Mouse (Mus musculus) neural tube, embryonic 14.5 days (tissue): ENCODE measurements around the gene Aff1. TPM values are rescaled to one million over a fixed set of nuclear protein-coding genes. Genes with fewer than 3 reads are reported as not detected.

Source experiments
- ATAC-seq: fragments of 200-750 bp; cut with Nextera tagmentation; 2 replicates; pipeline ENCODE4 v1.8.0; 2017; ENCODE audit warnings: low read depth, mild to moderate bottlenecking, moderate TSS enrichment, moderate library complexity
- H3K27ac ChIP-seq: fragments of 300-500 bp; sonication (generic); 2 replicates; pipeline ENCODE4 v1.5.1; 2014; ENCODE audit warnings: low read depth, mild to moderate bottlenecking, control low read depth, low read length, moderate library complexity, mixed read lengths
- H3K27me3 ChIP-seq: fragments of 300-500 bp; sonication (generic); 2 replicates; pipeline ENCODE4 v1.6.1; 2014; ENCODE audit warnings: low read length; ENCODE audit not compliant: control insufficient read depth, insufficient read depth
- H3K36me3 ChIP-seq: fragments of 300-500 bp; sonication (generic); 2 replicates; pipeline ENCODE4 v1.6.1; 2014; ENCODE audit warnings: low read length, mixed read lengths; ENCODE audit not compliant: control insufficient read depth, insufficient read depth
- H3K4me1 ChIP-seq: fragments of 300-500 bp; sonication (generic); 2 replicates; pipeline ENCODE4 v1.6.1; 2014; ENCODE audit warnings: low read length; ENCODE audit not compliant: control insufficient read depth, insufficient read depth
- H3K4me2 ChIP-seq: fragments of 300-500 bp; sonication (generic); 2 replicates; pipeline ENCODE4 v1.6.1; 2014; ENCODE audit warnings: mild to moderate bottlenecking, low read depth, low read length, control low read depth
- H3K4me3 ChIP-seq: fragments of 300-500 bp; sonication (generic); 2 replicates; pipeline ENCODE4 v1.5.1; 2014; ENCODE audit warnings: low read depth, low read length, control low read depth, mixed read lengths
- H3K9ac ChIP-seq: fragments of 300-500 bp; sonication (generic); replicated peaks from 2 replicates; pipeline ENCODE4 v1.6.1; 2014; ENCODE audit warnings: low read depth, mild to moderate bottlenecking, control low read depth, low read length, mixed read lengths
- H3K9me3 ChIP-seq: fragments of 300-500 bp; sonication (generic); 2 replicates; pipeline ENCODE4 v1.6.1; 2016; ENCODE audit warnings: low read length; ENCODE audit not compliant: control insufficient read depth
- WGBS: fragments of 180-500 bp; shearing (Covaris S2); extraction: QIAGEN DNeasy Blood & Tissue Kit; methylation state at CpG from one replicate; pipeline ENCODE4 v1.1.7; 2014; 5-methylcytosine and 5-hydroxymethylcytosine counted together
- polyA plus RNA-seq: library from polyadenylated mRNA; unstranded; fragments of >200 nt; fragmentation: Nextera tagmentation; extraction: Ambion mirVana; gene quantifications from 2 replicates; pipeline ENCODE4 v1.2.1, GENCODE M21; 2014

The Aff1 gene
- polyA plus RNA-seq, 1 experiment from 2014 or later = 2.1 TPM

DNA sequence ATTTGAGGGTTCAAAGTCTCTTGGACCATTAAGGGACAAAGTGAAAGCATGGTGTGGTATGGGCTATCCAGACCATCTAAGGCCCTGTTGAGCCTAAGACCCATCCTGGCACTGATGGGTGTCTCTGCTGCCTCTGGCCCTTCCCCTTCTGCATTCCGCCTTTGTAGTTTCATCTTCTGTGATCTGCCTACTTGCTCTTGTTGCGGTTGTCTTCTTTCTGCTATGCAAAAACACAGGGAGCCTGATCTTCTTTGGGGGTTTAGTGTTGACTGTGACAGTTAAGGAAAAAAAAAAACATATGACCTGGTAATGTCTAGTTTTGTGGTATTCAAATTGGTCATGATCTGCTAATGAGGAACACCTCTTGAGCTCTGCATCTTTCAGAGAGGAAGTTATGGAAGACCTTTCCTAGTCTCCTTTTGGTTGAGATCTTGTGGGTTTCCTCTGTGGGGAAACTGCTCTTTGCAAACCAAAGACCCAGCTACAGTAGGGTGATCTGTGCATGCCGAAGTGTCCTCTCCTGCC, 54.4 kb downstream of the Aff1 start:
- 97% methylated on average over 3 of the region's 3 CpGs for WGBS
- H3K9me3 ChIP-seq = no peaks in the 10 kb centered on the region
- H3K36me3 ChIP-seq = no peaks in the 10 kb centered on the region
- H3K9ac ChIP-seq = no peak overlapping the region
- H3K27me3 ChIP-seq = no peaks in the 10 kb centered on the region
- no peaks in the 10 kb centered on the region for H3K4me1 ChIP-seq
- no peak overlapping the region for H3K4me2 ChIP-seq
- no peak overlapping the region for H3K4me3 ChIP-seq
- H3K27ac ChIP-seq = no peak overlapping the region
- no peak for ATAC-seq

DNA sequence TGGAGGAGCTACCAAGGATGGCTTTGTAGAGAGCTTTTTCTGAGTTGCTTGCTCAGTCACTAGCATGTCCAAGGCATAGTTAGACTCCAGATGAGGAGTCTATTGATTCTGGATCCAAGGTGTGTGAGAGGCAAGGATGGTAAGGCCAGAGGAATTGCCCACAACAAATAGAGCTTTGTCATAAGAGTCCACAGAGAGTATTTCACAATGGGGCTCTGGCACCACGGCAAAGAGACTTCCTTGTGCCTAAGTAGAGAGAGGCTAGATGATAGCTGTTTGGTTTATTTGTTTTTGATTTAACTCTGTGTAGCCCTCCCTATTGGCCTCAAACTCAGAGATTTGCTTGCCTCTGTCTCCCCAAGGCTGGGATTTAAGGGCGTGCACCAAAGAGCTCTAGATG, 54.9 kb downstream of the Aff1 start:
- Histone ChIP-seq H3K4me2 (no peak overlapping the region), H3K9ac (no peak overlapping the region), H3K27me3 (no peaks in the 10 kb centered on the region), H3K4me3 (no peak overlapping the region), H3K36me3 (no peaks in the 10 kb centered on the region), H3K9me3 (no peaks in the 10 kb centered on the region), H3K4me1 (no peaks in the 10 kb centered on the region), H3K27ac (no peak overlapping the region)
- no peak for ATAC-seq
- 95% methylated on average over 2 of the region's 2 CpGs for WGBS

DNA sequence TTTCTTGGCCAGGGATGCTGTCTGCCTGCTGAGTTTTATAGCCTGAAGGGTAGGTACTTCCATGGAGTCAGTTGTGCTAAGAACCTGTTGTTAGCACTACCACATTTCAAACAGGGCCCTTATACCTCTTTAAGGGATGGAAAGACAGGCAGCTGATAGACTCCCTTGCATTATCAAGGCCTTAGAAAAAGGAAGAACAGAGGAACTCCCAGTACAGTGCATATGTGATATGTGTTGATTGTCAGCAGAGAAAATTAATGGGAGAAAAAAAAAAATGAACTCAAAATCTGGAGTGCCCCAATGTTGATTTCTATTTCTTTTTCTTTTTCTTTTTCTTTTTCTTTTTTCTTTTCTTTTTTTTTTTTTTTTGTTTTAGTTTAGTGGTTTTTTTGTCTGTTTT, 56.2 kb downstream of the Aff1 start:
- Histone ChIP-seq H3K4me1 (no peaks in the 10 kb centered on the region), H3K4me3 (no peak overlapping the region), H3K27me3 (no peaks in the 10 kb centered on the region), H3K4me2 (no peak overlapping the region), H3K27ac (no peak overlapping the region), H3K9me3 (no peaks in the 10 kb centered on the region), H3K36me3 (no peaks in the 10 kb centered on the region), H3K9ac (no peak overlapping the region)
- no peak for ATAC-seq

DNA sequence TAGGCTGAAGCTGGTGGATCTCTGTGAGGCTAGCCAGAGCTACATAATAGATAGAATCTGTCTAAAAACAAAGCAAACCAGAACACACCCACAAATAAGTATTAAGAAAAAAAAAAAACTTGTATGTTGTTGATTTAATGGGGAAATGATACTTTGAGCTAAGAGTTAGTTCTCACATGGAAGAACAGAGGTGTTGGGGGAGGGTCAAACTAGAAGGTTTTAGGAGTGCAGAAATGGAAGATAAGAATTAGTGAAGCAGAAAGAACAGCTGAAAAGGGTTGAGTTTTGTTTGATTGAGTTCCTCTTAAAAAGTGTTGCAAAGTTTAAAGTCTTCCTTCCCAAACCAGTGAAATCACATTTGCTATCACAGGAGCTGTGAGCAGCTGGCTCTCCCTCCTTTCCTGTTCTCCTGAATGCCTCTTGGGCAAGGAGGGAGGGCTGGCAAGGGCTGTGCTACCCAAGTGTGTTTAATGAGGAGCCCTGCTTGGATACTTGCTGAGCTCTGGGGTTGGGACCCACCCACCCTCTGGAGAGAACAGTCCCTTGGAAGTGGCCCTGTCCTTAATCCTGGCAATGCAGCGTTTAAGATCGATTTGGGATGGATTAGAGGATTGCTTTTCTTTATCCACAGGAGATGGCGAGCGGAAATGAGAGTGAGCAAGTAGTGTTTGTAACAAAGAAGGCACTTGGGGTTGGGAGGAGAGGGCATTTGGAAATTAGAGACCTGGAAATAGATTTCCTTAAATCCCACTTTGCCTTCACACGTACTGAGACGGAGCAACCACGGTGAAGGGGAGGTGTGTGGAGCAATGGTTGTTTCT, 57.5 kb downstream of the Aff1 start:
- ATAC-seq = no peak
- WGBS = 53% methylated on average over 7 of the region's 7 CpGs
- no peak overlapping the region for H3K4me3 ChIP-seq

DNA sequence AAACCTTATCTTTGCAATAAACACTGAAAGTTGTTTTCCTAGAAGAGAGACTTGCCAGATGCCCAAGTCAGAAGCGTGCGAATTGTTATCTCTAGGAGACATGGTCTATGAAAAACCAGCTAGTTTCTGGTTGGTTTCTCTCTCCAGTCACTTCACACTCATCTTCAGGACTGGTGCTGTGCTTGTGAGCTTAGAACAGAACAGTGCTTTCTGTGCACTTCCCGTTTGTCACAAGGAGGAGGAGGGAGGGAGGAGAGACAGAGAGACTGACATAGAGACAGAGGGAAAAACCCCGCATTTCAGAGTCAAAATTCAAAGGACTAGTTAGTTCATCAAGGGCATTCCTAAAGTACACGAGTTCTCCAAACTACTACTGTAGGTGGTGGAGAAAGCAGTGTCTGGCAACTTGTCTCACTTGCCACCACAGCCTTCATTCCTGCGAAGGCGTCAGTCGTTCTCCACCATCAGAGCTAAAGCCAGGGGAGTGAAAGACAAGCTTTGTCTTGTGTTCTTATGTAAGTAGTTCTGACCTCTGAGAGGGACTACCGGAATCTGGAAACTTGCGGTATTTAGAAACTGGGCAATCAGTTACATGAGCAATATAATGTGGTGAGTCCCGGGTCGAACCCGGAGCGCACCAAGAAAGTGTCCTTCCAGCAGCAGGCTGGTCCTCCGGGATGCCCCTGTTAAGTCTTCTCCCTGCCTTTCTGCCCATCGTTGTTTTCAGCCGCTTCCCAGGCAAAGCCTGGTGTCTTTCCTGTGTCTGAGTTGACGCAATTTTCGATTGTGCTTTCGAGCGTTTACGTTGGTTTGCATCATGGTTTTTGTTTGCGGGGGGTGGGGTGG, 60.7 kb downstream of the Aff1 start:
- peak overlapping the region; percentile 84; the same call in 1 of the 2 replicates for H3K27ac ChIP-seq
- H3K36me3 ChIP-seq = no peaks in the 10 kb centered on the region
- H3K4me1 ChIP-seq = no peaks in the 10 kb centered on the region
- 6% methylated on average over 23 of the region's 23 CpGs for WGBS
- H3K9ac ChIP-seq = peak overlapping the region; percentile 69
- H3K9me3 ChIP-seq = no peaks in the 10 kb centered on the region
- ATAC-seq = no peak
- H3K27me3 ChIP-seq = 0 out of 2 replicates have a peak, but pooled peaks cover 2% of the 10 kb centered on the region
- H3K4me3 ChIP-seq = peak overlapping the region; percentile 66
- H3K4me2 ChIP-seq = peak overlapping the region; percentile 63

More for the DNA sequence above, 57.5 kb downstream of the Aff1 start:
- Histone ChIP-seq H3K9ac (no peak overlapping the region), H3K4me2 (no peak overlapping the region), H3K9me3 (no peaks in the 10 kb centered on the region), H3K27me3 (no peaks in the 10 kb centered on the region), H3K36me3 (no peaks in the 10 kb centered on the region), H3K27ac (no peak overlapping the region), H3K4me1 (no peaks in the 10 kb centered on the region)

DNA sequence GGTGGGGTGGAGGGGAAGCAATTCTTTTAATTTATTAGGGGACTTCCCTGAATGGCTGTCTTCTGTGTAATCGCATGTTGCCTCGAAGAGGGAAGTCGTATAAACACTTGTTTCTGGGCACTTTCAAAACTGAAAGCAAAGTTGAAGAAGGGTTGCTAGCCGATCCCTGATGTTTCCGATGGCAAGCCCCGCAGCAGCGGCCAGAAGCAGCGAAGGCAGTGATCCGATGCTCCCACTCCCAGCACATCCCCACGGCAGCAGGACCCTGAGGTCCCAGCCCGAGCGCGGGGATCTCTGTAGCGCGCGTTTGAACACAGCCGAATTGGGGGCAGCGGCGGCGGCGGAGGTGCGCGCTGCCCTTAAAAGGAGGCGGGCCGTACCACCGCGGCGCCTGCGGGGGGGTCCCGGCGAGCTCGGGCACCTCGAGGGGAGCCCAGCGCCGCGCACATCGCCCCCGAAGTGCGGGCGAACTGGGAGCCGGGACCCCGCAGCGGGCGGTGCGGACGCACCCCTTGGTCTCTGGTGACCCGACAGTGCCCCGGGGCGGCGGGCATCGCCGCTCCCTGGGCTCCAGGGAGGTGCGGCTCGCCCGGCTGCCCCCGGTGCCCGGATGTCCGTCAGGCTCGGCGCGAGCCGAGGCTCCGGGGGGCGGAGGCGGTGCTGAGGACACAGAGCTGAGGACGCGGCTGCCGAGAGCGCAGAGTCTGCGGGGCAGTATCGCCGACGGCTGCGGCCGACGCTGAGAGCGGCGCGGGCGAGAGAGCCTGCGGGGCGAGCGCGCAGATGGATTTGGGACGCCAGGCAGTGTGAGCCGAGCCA, 61.5 kb downstream of the Aff1 start:
- peak overlapping the region; percentile 84 for H3K27ac ChIP-seq
- H3K4me1 ChIP-seq = no peaks in the 10 kb centered on the region
- no peaks in the 10 kb centered on the region for H3K9me3 ChIP-seq
- H3K27me3 ChIP-seq = 0 out of 2 replicates have a peak, but pooled peaks cover 2% of the 10 kb centered on the region
- under 1% methylated on average over 75 of the region's 86 CpGs for WGBS
- peak overlapping the region; percentile 66 for H3K4me3 ChIP-seq
- peak overlapping the region; percentile 69 for H3K9ac ChIP-seq
- peak; percentile 96 for ATAC-seq
- no peaks in the 10 kb centered on the region for H3K36me3 ChIP-seq
- peak overlapping the region; percentile 63 for H3K4me2 ChIP-seq

DNA sequence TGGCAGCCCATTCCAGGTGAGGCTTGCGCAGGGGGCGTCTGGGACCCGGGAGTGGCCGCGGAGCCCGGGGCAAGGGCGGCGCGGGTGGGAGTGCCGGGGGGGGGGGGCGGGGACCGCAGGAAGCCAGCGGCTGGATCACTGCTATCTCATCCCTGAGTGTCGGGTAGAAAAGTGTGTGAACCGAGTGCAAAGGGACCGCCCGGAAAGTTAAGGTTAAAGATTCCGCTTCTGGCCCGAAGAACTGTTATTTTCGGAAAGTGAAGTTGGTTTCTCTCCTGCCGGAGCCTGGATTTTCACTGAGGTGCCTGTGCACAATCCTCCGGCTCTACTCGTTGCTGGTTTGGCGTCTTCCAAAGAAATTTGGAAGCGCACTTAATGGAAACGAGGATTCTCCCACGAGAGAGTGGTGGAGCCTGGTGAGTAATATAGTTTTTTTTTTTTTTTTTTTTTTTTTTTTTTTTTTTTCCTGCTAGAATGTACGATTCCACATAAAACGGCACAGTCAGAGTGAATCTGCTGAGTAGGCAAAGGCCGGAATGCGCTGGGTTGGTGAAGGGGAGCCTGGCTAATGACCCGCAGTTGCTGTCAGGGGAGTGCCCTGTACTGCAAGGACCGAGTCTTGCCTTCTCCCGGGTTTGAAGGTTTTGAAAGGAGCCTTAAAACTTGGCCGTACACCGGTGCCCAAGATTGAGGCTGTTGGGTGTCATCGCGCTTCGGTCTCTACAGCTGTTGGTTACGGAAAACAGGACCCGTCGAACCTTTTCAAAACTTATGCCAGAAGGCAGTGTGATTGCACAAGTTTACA, 62.4 kb downstream of the Aff1 start:
- ATAC-seq = peak; percentile 70
- peak overlapping the region; percentile 63 for H3K4me2 ChIP-seq
- H3K4me3 ChIP-seq = peak overlapping the region; percentile 66
- H3K27me3 ChIP-seq = 0 out of 2 replicates have a peak, but pooled peaks cover 2% of the 10 kb centered on the region
- no peaks in the 10 kb centered on the region for H3K4me1 ChIP-seq
- H3K9ac ChIP-seq = peak overlapping the region; percentile 69
- 6% methylated on average over 36 of the region's 42 CpGs for WGBS
- H3K9me3 ChIP-seq = no peaks in the 10 kb centered on the region
- H3K27ac ChIP-seq = peak overlapping the region; percentile 84
- no peaks in the 10 kb centered on the region for H3K36me3 ChIP-seq

DNA sequence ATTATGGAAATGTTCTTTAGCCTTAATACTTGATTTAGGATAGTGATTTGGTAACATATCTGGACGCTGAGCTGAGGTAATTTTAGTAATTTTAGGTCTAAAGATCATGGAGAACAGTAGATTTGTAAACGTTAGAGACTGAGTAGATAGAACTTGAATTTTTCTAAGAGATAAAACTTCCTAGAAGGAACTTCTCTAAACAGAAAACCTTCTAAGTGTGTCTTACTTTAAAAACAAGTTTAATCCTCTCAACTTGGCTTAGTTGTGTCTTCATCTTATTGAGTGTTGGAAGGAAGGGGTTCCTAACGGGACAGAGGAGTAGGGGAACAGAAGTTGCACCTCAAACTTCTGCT, 62.9 kb downstream of the Aff1 start:
- H3K27ac ChIP-seq = no peak overlapping the region
- ATAC-seq = no peak
- 0 out of 2 replicates have a peak, but pooled peaks cover 2% of the 10 kb centered on the region for H3K27me3 ChIP-seq
- H3K4me3 ChIP-seq = peak overlapping the region; percentile 66
- no peaks in the 10 kb centered on the region for H3K36me3 ChIP-seq
- H3K9me3 ChIP-seq = no peaks in the 10 kb centered on the region
- WGBS = 51% methylated on average over 3 of the region's 3 CpGs
- H3K9ac ChIP-seq = no peak overlapping the region
- peaks cover 4% of the 10 kb centered on the region for H3K4me1 ChIP-seq
- H3K4me2 ChIP-seq = peak overlapping the region; percentile 63
